Mouse (Mus musculus) mouse embryonic stem cell (cell line): Measurements from ENCODE around the gene Tspan9.

Source experiments
- in situ Hi-C, 2 experiments: fragments of 300-500 bp; cut with MboI; formaldehyde crosslinking; loops; 1 replicate in 1 of 2; 3 replicates in 1 of 2; pipeline ENCODE4 v1.14.3; 2019 to 2020; ENCODE audit warnings: low sequenced_read_pairs in 2 of 2, low pct_unique_long_range_greater_than_20kb in 1 of 2, mixed read lengths in 1 of 2; ENCODE audit not compliant: unreplicated experiment in 1 of 2

Gene Tspan9

GRCm38 (mm10) chr6:128088746-128089523, 54.5 kb downstream of the Tspan9 start:
- in situ Hi-C loops, result no loop called here

- in situ Hi-C loops, result no loop called here
These were observed 57.8 kb downstream of the Tspan9 start for GRCm38 (mm10) chr6:128085488-128086066.

- in situ Hi-C loops, result no loop called here
These were observed 60.1 kb downstream of the Tspan9 start for GRCm38 (mm10) chr6:128083305-128083704.

- in situ Hi-C loops, result no loop called here
These were observed 61.6 kb downstream of the Tspan9 start for GRCm38 (mm10) chr6:128081781-128082180.

GRCm38 (mm10) chr6:128081293-128081692, 62.1 kb downstream of the Tspan9 start:
- in situ Hi-C loops, result no loop called here

- in situ Hi-C loops, result no loop called here
These were observed 63.7 kb downstream of the Tspan9 start for GRCm38 (mm10) chr6:128079576-128080224.

- in situ Hi-C loops, result no loop called here
These were observed 64.9 kb downstream of the Tspan9 start for GRCm38 (mm10) chr6:128078508-128078907.

- in situ Hi-C loops, result no loop called here
These were observed 67.0 kb downstream of the Tspan9 start for GRCm38 (mm10) chr6:128076104-128077020.

GRCm38 (mm10) chr6:128075453-128076003, 67.9 kb downstream of the Tspan9 start:
- in situ Hi-C loops, result no loop called here

GRCm38 (mm10) chr6:128070921-128071558, 72.4 kb downstream of the Tspan9 start:
- in situ Hi-C loops, result no loop called here

GRCm38 (mm10) chr6:128070072-128070872, 73.1 kb downstream of the Tspan9 start:
- in situ Hi-C loops, result no loop called here

- in situ Hi-C loops, result no loop called here
These were observed 75.2 kb downstream of the Tspan9 start for GRCm38 (mm10) chr6:128068144-128068543.

GRCm38 (mm10) chr6:128065982-128066381, 77.4 kb downstream of the Tspan9 start:
- in situ Hi-C loops, result no loop called here

- in situ Hi-C loops, result no loop called here
These were observed 79.9 kb downstream of the Tspan9 start for GRCm38 (mm10) chr6:128063501-128063900.

GRCm38 (mm10) chr6:128062784-128063183, 80.6 kb downstream of the Tspan9 start:
- in situ Hi-C loops, result no loop called here

- in situ Hi-C loops, result no loop called here
These were observed 81.2 kb downstream of the Tspan9 start for GRCm38 (mm10) chr6:128062216-128062615.

- in situ Hi-C loops, result no loop called here
These were observed 82.1 kb downstream of the Tspan9 start for GRCm38 (mm10) chr6:128061342-128061741.
